Mouse (Mus musculus) MEL (cell line): ENCODE data around the gene Hs1bp3. TPM values are rescaled to one million over a fixed set of nuclear protein-coding genes. Genes with fewer than 3 reads are reported as not detected.

Experiments
- DNase-seq: peaks from one replicate; pipeline ENCODE4 v3.0.0; 2011; ENCODE audit warnings: low read depth, low spot score
- H3K27ac ChIP-seq: 2 replicates; pipeline ENCODE4 v1.5.1; 2012; ENCODE audit warnings: low read depth, mild to moderate bottlenecking, control low read depth, low read length, moderate library complexity; ENCODE audit not compliant: control insufficient read depth
- H3K27me3 ChIP-seq, 2 experiments: fragments of 150-350 bp in 1 of 2; sonication (generic) in 1 of 2; 2 replicates each; pipeline ENCODE4 v1.6.1; 2012; ENCODE audit warnings: low read length in 2 of 2, mild to moderate bottlenecking in 2 of 2, improper control_type of control experiment in 1 of 2, moderate library complexity in 1 of 2; ENCODE audit not compliant: insufficient read depth in 2 of 2, control insufficient read depth in 1 of 2
- H3K36me3 ChIP-seq, 2 experiments: 2 replicates each; pipeline ENCODE4 v1.6.1; 2012 to 2014; ENCODE audit warnings: low read length in 2 of 2, improper control_type of control experiment in 1 of 2, inconsistent platforms in 1 of 2, mild to moderate bottlenecking in 1 of 2; ENCODE audit not compliant: insufficient read depth in 2 of 2, control insufficient read depth in 1 of 2
- H3K4me1 ChIP-seq, 2 experiments: fragments of 150-350 bp in 1 of 2; sonication (generic) in 1 of 2; 2 replicates each; pipeline ENCODE4 v1.6.1; 2012; ENCODE audit warnings: low read length in 2 of 2, improper control_type of control experiment in 1 of 2, mild to moderate bottlenecking in 1 of 2; ENCODE audit not compliant: insufficient read depth in 2 of 2, control insufficient read depth in 1 of 2
- H3K4me3 ChIP-seq, 2 experiments: fragments of 150-350 bp in 1 of 2; sonication (generic) in 1 of 2; 2 replicates each; pipeline ENCODE4 v1.5.1; 2012; ENCODE audit warnings: low read depth in 2 of 2, low read length in 2 of 2, mild to moderate bottlenecking in 2 of 2, moderate library complexity in 2 of 2, control low read depth in 1 of 2, improper control_type of control experiment in 1 of 2; ENCODE audit not compliant: control insufficient read depth in 1 of 2, insufficient read depth in 1 of 2
- H3K79me2 ChIP-seq: 2 replicates; pipeline ENCODE4 v1.6.1; 2012; ENCODE audit warnings: mild to moderate bottlenecking, low read length, moderate library complexity; ENCODE audit not compliant: control insufficient read depth, poor library complexity, insufficient read depth
- H3K9ac ChIP-seq: 2 replicates; pipeline ENCODE4 v1.6.1; 2012; ENCODE audit warnings: low read depth, mild to moderate bottlenecking, control low read depth, low read length, moderate library complexity; ENCODE audit not compliant: control insufficient read depth, poor library complexity, severe bottlenecking
- H3K9me3 ChIP-seq: fragments of 150-350 bp; sonication (generic); replicated peaks from 2 replicates; pipeline ENCODE4 v1.6.1; 2012; ENCODE audit warnings: mild to moderate bottlenecking, low read length, improper control_type of control experiment, moderate library complexity; ENCODE audit not compliant: insufficient read depth
- BHLHE40 ChIP-seq: IDR thresholded peaks from 2 replicates; pipeline ENCODE4 v1.6.1; 2012; ENCODE audit warnings: low read depth, mild to moderate bottlenecking, inconsistent platforms, low read length, improper control_type of control experiment, borderline replicate concordance
- CHD1 ChIP-seq: IDR thresholded peaks from 2 replicates; pipeline ENCODE4 v1.6.1; 2012; ENCODE audit warnings: low read depth, mild to moderate bottlenecking, inconsistent platforms, low read length, improper control_type of control experiment
- CHD2 ChIP-seq: IDR thresholded peaks from 2 replicates; pipeline ENCODE4 v1.6.1; 2011; ENCODE audit warnings: low read length, improper control_type of control experiment
- CTCF ChIP-seq, 3 experiments: IDR thresholded peaks in 2 of 3; conservative IDR thresholded peaks in 1 of 3; 2 replicates each; pipeline ENCODE4 v1.5.1; 2011 to 2012; ENCODE audit warnings: low read length in 3 of 3, low read depth in 2 of 3, mild to moderate bottlenecking in 2 of 3, improper control_type of control experiment in 1 of 3, inconsistent platforms in 1 of 3, mixed read lengths in 1 of 3, moderate library complexity in 1 of 3; ENCODE audit not compliant: control insufficient read depth in 1 of 3, insufficient read depth in 1 of 3, poor library complexity in 1 of 3, severe bottlenecking in 1 of 3
- E2F4 ChIP-seq: IDR thresholded peaks from 2 replicates; pipeline ENCODE4 v1.6.1; 2011; ENCODE audit warnings: low read depth, low read length, improper control_type of control experiment, borderline replicate concordance
- ELF1 ChIP-seq: IDR thresholded peaks from 2 replicates; pipeline ENCODE4 v1.6.1; 2014; ENCODE audit warnings: low read depth, mild to moderate bottlenecking, inconsistent platforms, low read length, improper control_type of control experiment, moderate library complexity
- HCFC1 ChIP-seq: IDR thresholded peaks from 2 replicates; pipeline ENCODE4 v1.6.1; 2012; ENCODE audit warnings: low read depth, mild to moderate bottlenecking, inconsistent platforms, low read length, improper control_type of control experiment, moderate library complexity
- JUND ChIP-seq: IDR thresholded peaks from 2 replicates; pipeline ENCODE4 v1.6.1; 2011; ENCODE audit warnings: low read depth, mild to moderate bottlenecking, improper control_type of control experiment, low read length
- KAT2A ChIP-seq: conservative IDR thresholded peaks from 2 replicates; pipeline ENCODE4 v1.6.1; 2012; ENCODE audit warnings: low read depth, low read length, improper control_type of control experiment, inconsistent platforms
- MAFK ChIP-seq: IDR thresholded peaks from 2 replicates; pipeline ENCODE4 v1.6.1; 2011; ENCODE audit warnings: low read depth, mild to moderate bottlenecking, low read length, improper control_type of control experiment, borderline replicate concordance
- MXI1 ChIP-seq: IDR thresholded peaks from 2 replicates; pipeline ENCODE4 v1.6.1; 2011; ENCODE audit warnings: mild to moderate bottlenecking, low read depth, low read length, improper control_type of control experiment
- MYC ChIP-seq: IDR thresholded peaks from 2 replicates; pipeline ENCODE4 v1.6.1; 2011; ENCODE audit warnings: low read depth, mild to moderate bottlenecking, low read length, improper control_type of control experiment, moderate library complexity
- NRF1 ChIP-seq: IDR thresholded peaks from 2 replicates; pipeline ENCODE4 v1.6.1; 2014; ENCODE audit warnings: low read depth, mild to moderate bottlenecking, inconsistent platforms, low read length, improper control_type of control experiment, moderate library complexity; ENCODE audit not compliant: poor library complexity, insufficient read depth, severe bottlenecking
- POLR2AphosphoS2 ChIP-seq: IDR thresholded peaks from 2 replicates; pipeline ENCODE4 v1.6.1; 2011; ENCODE audit warnings: low read length, improper control_type of control experiment
- RAD21 ChIP-seq: IDR thresholded peaks from 2 replicates; pipeline ENCODE4 v1.6.1; 2011; ENCODE audit warnings: mild to moderate bottlenecking, low read depth, low read length, improper control_type of control experiment
- RCOR1 ChIP-seq: IDR thresholded peaks from 2 replicates; pipeline ENCODE4 v1.6.1; 2012; ENCODE audit warnings: low read depth, mild to moderate bottlenecking, inconsistent platforms, low read length, improper control_type of control experiment
- SMC3 ChIP-seq: IDR thresholded peaks from 2 replicates; pipeline ENCODE4 v1.6.1; 2011; ENCODE audit warnings: low read depth, low read length, improper control_type of control experiment
- TAL1 ChIP-seq: IDR thresholded peaks from 2 replicates; pipeline ENCODE4 v1.6.1; 2012; ENCODE audit warnings: mild to moderate bottlenecking, inconsistent platforms, low read length, moderate library complexity, mixed read lengths
- TBP ChIP-seq: IDR thresholded peaks from 2 replicates; pipeline ENCODE4 v1.8.0; 2011; ENCODE audit warnings: low read depth, low read length, improper control_type of control experiment
- UBTF ChIP-seq: IDR thresholded peaks from 2 replicates; pipeline ENCODE4 v1.6.1; 2012; ENCODE audit warnings: low read depth, mild to moderate bottlenecking, inconsistent platforms, low read length, improper control_type of control experiment, moderate library complexity, borderline replicate concordance; ENCODE audit not compliant: insufficient read depth
- USF1 ChIP-seq: IDR thresholded peaks from 2 replicates; pipeline ENCODE4 v1.6.1; 2014; ENCODE audit warnings: low read depth, mild to moderate bottlenecking, inconsistent platforms, low read length, improper control_type of control experiment, moderate library complexity
- ZC3H11A ChIP-seq: IDR thresholded peaks from 2 replicates; pipeline ENCODE4 v1.6.1; 2012; ENCODE audit warnings: low read depth, mild to moderate bottlenecking, inconsistent platforms, low read length, improper control_type of control experiment
- polyA plus RNA-seq, 2 experiments: library from polyadenylated mRNA; stranded (reverse) in 1 of 2; unstranded in 1 of 2; fragments of >175 nt in 1 of 2; fragments of >200 nt in 1 of 2; gene quantifications; 2 replicates each; pipeline versions ENCODE4 v1.2.1 to v1.2.4; 2012; ENCODE audit warnings: low replicate concordance in 2 of 2, low read depth in 1 of 2; ENCODE audit not compliant: insufficient read length in 2 of 2, insufficient read depth in 1 of 2, missing spikeins in 1 of 2
- total RNA-seq: library from RNA; depleted of rRNA; stranded (reverse); fragments of 300-350 nt; gene quantifications from 2 replicates; pipeline ENCODE4 v1.2.3, GENCODE M21; 2012

Gene Hs1bp3
- total and polyA plus RNA-seq, 3 experiments = 4.7 to 17.4 TPM; not detected in 1

- no peak overlapping the region for H3K27ac ChIP-seq
- no peak overlapping the region for H3K9ac ChIP-seq
- no peaks in the 10 kb centered on the region for H3K79me2 ChIP-seq
- H3K9me3 ChIP-seq = no peaks in the 10 kb centered on the region
- H3K4me3 ChIP-seq = no peak overlapping the region
- no peaks in the 10 kb centered on the region for H3K36me3 ChIP-seq
- DNase-seq = no peak
- no peaks in the 10 kb centered on the region for H3K4me1 ChIP-seq
- TF ChIP-seq MXI1 = no peak
- no peak for TF ChIP-seq RAD21
- no peak for TF ChIP-seq NRF1
- no peak for TF ChIP-seq USF1
- no peak for TF ChIP-seq RCOR1
- TF ChIP-seq UBTF = no peak
- TF ChIP-seq SMC3 = no peak
- no peak for TF ChIP-seq ELF1
- TF ChIP-seq JUND = no peak
- no peak for TF ChIP-seq POLR2AphosphoS2
- no peak for TF ChIP-seq MAFK
- TF ChIP-seq HCFC1 = no peak
- no peak for TF ChIP-seq CHD2
- no peak for TF ChIP-seq CHD1
- no peaks in the 10 kb centered on the region for H3K27me3 ChIP-seq
Observed at GRCm38 (mm10) chr12:8339591-8340319, 26.5 kb downstream of the Hs1bp3 start.

DNA sequence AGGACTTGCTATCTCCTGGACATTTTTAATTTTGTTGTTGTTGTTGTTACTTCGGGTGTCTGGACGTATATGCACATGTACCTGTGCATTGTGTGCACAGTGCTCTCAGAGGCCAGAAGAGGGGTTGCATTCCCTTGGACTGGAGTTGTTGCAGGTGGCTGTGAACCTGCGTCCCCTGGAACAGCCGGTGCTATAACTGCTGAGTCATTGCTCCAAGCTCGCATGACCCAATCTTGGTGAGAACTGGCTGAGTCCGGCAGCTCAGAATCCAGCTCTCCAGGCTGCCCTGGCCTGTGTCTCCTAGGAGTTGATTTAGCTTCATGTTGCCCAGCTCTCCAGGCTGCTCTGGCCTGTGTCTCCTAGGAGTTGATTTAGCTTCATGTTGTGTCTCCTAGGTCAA lies 27.8 kb downstream of the Hs1bp3 start:
- no peaks in the 10 kb centered on the region for H3K9me3 ChIP-seq
- no peak for DNase-seq
- no peak overlapping the region for H3K9ac ChIP-seq
- H3K27ac ChIP-seq = no peak overlapping the region
- no peaks in the 10 kb centered on the region for H3K79me2 ChIP-seq
- TF ChIP-seq NRF1 = no peak
- TF ChIP-seq KAT2A = no peak
- no peak for TF ChIP-seq MYC
- TF ChIP-seq TAL1 = no peak
- no peak for TF ChIP-seq E2F4
- TF ChIP-seq ZC3H11A = no peak
- no peak for TF ChIP-seq TBP
- no peak for TF ChIP-seq BHLHE40
- no peak for TF ChIP-seq CTCF (IDR thresholded peaks at IDR 0.05 in 2 of 3, conservative IDR thresholded peaks at IDR 0.05 in 1 of 3; ENCODE audit: control insufficient read depth in 1 of 3, insufficient read depth in 1 of 3, low read depth in 2 of 3, low read length in 3 of 3, poor library complexity in 1 of 3, severe bottlenecking in 1 of 3)
- no peak for TF ChIP-seq RCOR1
- H3K36me3 ChIP-seq = no peaks in the 10 kb centered on the region
- H3K4me1 ChIP-seq = no peaks in the 10 kb centered on the region
- no peak overlapping the region for H3K4me3 ChIP-seq
- H3K27me3 ChIP-seq = no peaks in the 10 kb centered on the region
